Mouse (Mus musculus) testis, adult 2 months (tissue): ENCODE results near the gene Gm10644.

Experiments
- CTCF ChIP-seq: fragments of 200-500 bp; IDR thresholded peaks from 2 replicates; pipeline ENCODE4 v1.5.1; 2012; ENCODE audit warnings: low read depth, mild to moderate bottlenecking, inconsistent platforms, low read length, moderate library complexity; ENCODE audit not compliant: control insufficient read depth, insufficient read depth, insufficient replicate concordance
- POLR2A ChIP-seq: fragments of 200-500 bp; IDR thresholded peaks from 2 replicates; pipeline ENCODE4 v1.6.1; 2012; ENCODE audit warnings: low read depth, mild to moderate bottlenecking, inconsistent platforms, low read length, moderate library complexity; ENCODE audit not compliant: control insufficient read depth

DNA sequence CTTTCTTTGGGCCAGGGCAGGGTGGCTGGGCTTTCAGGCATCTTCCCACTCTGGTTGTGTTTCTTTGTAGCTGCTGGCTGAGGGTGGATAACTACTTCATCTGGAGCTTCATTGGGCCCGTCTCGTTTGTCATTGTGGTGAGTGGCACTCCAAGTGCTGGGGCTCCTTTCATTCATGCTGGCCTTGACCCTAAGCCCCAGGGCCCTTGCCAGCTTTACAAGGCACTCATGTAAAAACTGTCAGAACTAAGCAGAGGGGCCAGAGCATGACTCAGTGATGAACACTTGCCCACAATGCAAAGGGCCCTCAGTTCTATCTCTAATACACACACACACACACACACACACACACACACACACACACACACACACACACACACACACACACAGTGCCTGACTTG, 20.0 kb downstream of the Gm10644 start:
- TF ChIP-seq CTCF (no peak), POLR2A (no peak)
